In genomic region chr5:52618348-52619270, GRCm38 (mm10) we compare ENCODE assay signal across 8 mouse cellular contexts. TPM values are rescaled to one million over a fixed set of nuclear protein-coding genes. Genes with fewer than 3 reads are reported as not detected.
A peak's percentile ranks its signal among the peaks of the same experiment; 100 is the strongest.
DNase-seq lines count a peak whose midpoint lies in the region; ATAC-seq and TF ChIP-seq lines count a peak whose summit lies in the region.

No protein-coding gene starts in this region.

- H3K4me3 ChIP-seq in testis, adult 2 months (ENCODE audit: control insufficient read depth, low read depth, low read length), result peak overlapping the region; percentile 12
- H3K4me3 ChIP-seq in forebrain, embryonic 11.5 days (ENCODE audit: low read depth, low read length), result peak overlapping the region; percentile 31
- peak overlapping the region; percentile 45 for H3K4me3 ChIP-seq in heart, embryonic 13.5 days
- peak overlapping the region; percentile 45 for H3K4me3 ChIP-seq in lung, embryonic 16.5 days (ENCODE audit: low read length)

- H3K4me1 ChIP-seq in testis, adult 2 months (ENCODE audit: control insufficient read depth, insufficient read depth, low read length), result peaks cover 4% of the 10 kb centered on the region
- H3K4me1 ChIP-seq in forebrain, embryonic 11.5 days (replicated peaks; ENCODE audit: control insufficient read depth, insufficient read depth, low read length), result peaks cover 5% of the 10 kb centered on the region
- H3K4me1 ChIP-seq in heart, embryonic 13.5 days, result peaks cover 46% of the 10 kb centered on the region
- peaks cover 7% of the 10 kb centered on the region for H3K4me1 ChIP-seq in lung, embryonic 16.5 days (replicated peaks; ENCODE audit: control insufficient read depth, insufficient read depth, low read length)

- no peaks in the 10 kb centered on the region for H3K27me3 ChIP-seq in testis, adult 2 months (ENCODE audit: control insufficient read depth, insufficient read depth, low read length)
- H3K27me3 ChIP-seq in forebrain, embryonic 11.5 days (ENCODE audit: control insufficient read depth, insufficient read depth, low read length), result no peaks in the 10 kb centered on the region; the same call in 1 of the 2 replicates
- 0 out of 2 replicates have a peak, but pooled peaks cover 8% of the 10 kb centered on the region for H3K27me3 ChIP-seq in heart, embryonic 13.5 days (replicated peaks)
- H3K27me3 ChIP-seq in lung, embryonic 16.5 days (ENCODE audit: control insufficient read depth, insufficient read depth, low read depth, low read length), result peaks cover 2% of the 10 kb centered on the region; the same call in 1 of the 2 replicates

- TF ChIP-seq POLR2A in testis, adult 2 months (IDR thresholded peaks at IDR 0.05; ENCODE audit: control insufficient read depth, low read depth, low read length), result no peak

- H3K9ac ChIP-seq in forebrain, embryonic 11.5 days (ENCODE audit: low read length), result peak overlapping the region; percentile 44
- H3K9ac ChIP-seq in heart, embryonic 13.5 days, result peak overlapping the region; percentile 45
- peak overlapping the region; percentile 54 for H3K9ac ChIP-seq in lung, embryonic 16.5 days (ENCODE audit: low read length)

- DNase-seq in testis, postnatal 14 days (ENCODE audit: low spot score), result no peak
- DNase-seq in forebrain, embryonic 11.5 days (ENCODE audit: low spot score), result peak; percentile 75
- peak; percentile 72 to 82 for DNase-seq in layer of hippocampus, adult 8-10 months (ENCODE audit: low spot score in 2 of 2)
- peak; percentile 90 to 94 for DNase-seq in right cerebral cortex, postnatal 10 days (ENCODE audit: low spot score in 2 of 2)

- no peak overlapping the region for H3K27ac ChIP-seq in testis, adult 2 months (ENCODE audit: control insufficient read depth, insufficient read depth, low read depth, low read length)
- H3K27ac ChIP-seq in forebrain, embryonic 11.5 days (ENCODE audit: low read depth, low read length), result no peak overlapping the region
- peak overlapping the region; percentile 91 for H3K27ac ChIP-seq in heart, embryonic 13.5 days (replicated peaks)
- no peak overlapping the region for H3K27ac ChIP-seq in lung, embryonic 16.5 days (ENCODE audit: low read length)

- no peak for TF ChIP-seq CTCF in testis, adult 2 months (IDR thresholded peaks at IDR 0.05; ENCODE audit: control insufficient read depth, insufficient read depth, insufficient replicate concordance, low read depth, low read length)

- H3K9me3 ChIP-seq in forebrain, embryonic 11.5 days (ENCODE audit: control insufficient read depth, low read length), result no peaks in the 10 kb centered on the region
- no peaks in the 10 kb centered on the region for H3K9me3 ChIP-seq in heart, embryonic 13.5 days
- no peaks in the 10 kb centered on the region for H3K9me3 ChIP-seq in lung, embryonic 16.5 days (ENCODE audit: control insufficient read depth, low read length)

- peak; percentile 78 for ATAC-seq in forebrain, embryonic 11.5 days (replicated peaks; ENCODE audit: low FRiP score)
- peak; percentile 57; the same call in 1 of the 2 replicates for ATAC-seq in heart, embryonic 13.5 days (ENCODE audit: extremely low read depth, insufficient number of reproducible peaks, low FRiP score, low TSS enrichment)
- ATAC-seq in lung, embryonic 16.5 days (ENCODE audit: low read depth), result peak; percentile 65
- no peak for ATAC-seq in monocyte, adult 5-6 weeks (replicated peaks; ENCODE audit: insufficient number of reproducible peaks, low FRiP score, low TSS enrichment, poor library complexity, severe bottlenecking)

- peak overlapping the region; percentile 87 for H3K4me2 ChIP-seq in forebrain, embryonic 11.5 days (ENCODE audit: low read depth, low read length, severe bottlenecking)
- H3K4me2 ChIP-seq in heart, embryonic 13.5 days, result peak overlapping the region; percentile 71
- H3K4me2 ChIP-seq in lung, embryonic 16.5 days (ENCODE audit: low read depth, low read length), result peak overlapping the region; percentile 83

- no peaks in the 10 kb centered on the region for H3K36me3 ChIP-seq in testis, adult 2 months (ENCODE audit: control insufficient read depth, insufficient read depth, low read length)
- no peaks in the 10 kb centered on the region for H3K36me3 ChIP-seq in forebrain, embryonic 11.5 days (ENCODE audit: control insufficient read depth, insufficient read depth, low read length)
- H3K36me3 ChIP-seq in heart, embryonic 13.5 days, result no peaks in the 10 kb centered on the region
- no peaks in the 10 kb centered on the region for H3K36me3 ChIP-seq in lung, embryonic 16.5 days (ENCODE audit: control insufficient read depth, insufficient read depth, low read length)

- under 1% methylated on average over 41 of the region's 41 CpGs for WGBS in forebrain, embryonic 11.5 days
- under 1% methylated on average over 40 of the region's 41 CpGs for WGBS in heart, embryonic 13.5 days
- WGBS in lung, embryonic 16.5 days, result 1% methylated on average over 41 of the region's 41 CpGs

RNA-seq across cellular contexts. Expression of gene Sepsecs, which starts 50.9 kb away (rescaled TPM):
- polyA plus RNA-seq in testis, adult 2 months (2012; rRNA removed), result 6.1 and 6.9 TPM in 2 replicates
- polyA plus RNA-seq in forebrain, embryonic 11.5 days (2014; fragmentation: Nextera tagmentation; extraction: Ambion mirVana), result 9.0 and 9.5 TPM in 2 replicates
- 4.9 and 5.0 TPM in 2 replicates for polyA plus RNA-seq in heart, embryonic 13.5 days (2015; fragmentation: Nextera tagmentation; extraction: Ambion mirVana)
- total RNA-seq in layer of hippocampus, adult 8-10 months (2022), result 10 to 100 TPM; 10.6 to 13.1 (median 11.2) TPM
- polyA plus RNA-seq in lung, embryonic 16.5 days (2015; fragmentation: Nextera tagmentation; extraction: Ambion mirVana), result 9.7 and 10.2 TPM in 2 replicates
- total RNA-seq in monocyte, adult 5-6 weeks (2017), result 8.8 to 16.1 TPM (median 10.9 TPM) in 3 replicates

RNA-seq across cellular contexts. Expression of gene Lgi2, which starts 52.3 kb away (rescaled TPM):
- 0.54 and 1.0 TPM in 2 replicates for polyA plus RNA-seq in testis, adult 2 months (2012; rRNA removed)
- polyA plus RNA-seq in forebrain, embryonic 11.5 days (2014; fragmentation: Nextera tagmentation; extraction: Ambion mirVana), result 0.80 and 0.88 TPM in 2 replicates
- polyA plus RNA-seq in heart, embryonic 13.5 days (2015; fragmentation: Nextera tagmentation; extraction: Ambion mirVana), result 2.0 and 2.1 TPM in 2 replicates
- 10 to 100 TPM; 30.1 to 33.0 (median 31.1) TPM for total RNA-seq in layer of hippocampus, adult 8-10 months (2022)
- 1.4 and 1.6 TPM in 2 replicates for polyA plus RNA-seq in lung, embryonic 16.5 days (2015; fragmentation: Nextera tagmentation; extraction: Ambion mirVana)
- 0.10 TPM in 1 of 3 replicates, not detected in the others for total RNA-seq in monocyte, adult 5-6 weeks (2017)
